Mouse (Mus musculus) cerebral cortex, adult 2 months (tissue): ENCODE measurements around the gene Clstn3.

Source experiments
- WGBS: fragments of 180-500 bp; shearing (Covaris S2); methylation state at CpG from one replicate; pipeline ENCODE4 v1.1.7; 2018; 5-methylcytosine and 5-hydroxymethylcytosine counted together

Gene Clstn3

GRCm38 (mm10) chr6:124464305-124465271 lies at the start of gene Clstn3:
TSS of gene Clstn3 (minus strand) at chr6:124464794.
- 4% methylated on average over 27 of the region's 27 CpGs for WGBS

GRCm38 (mm10) chr6:124512355-124512836 lies 47.8 kb upstream of the Clstn3 start, which contains the start of gene C1ra:
TSS of gene C1ra (plus strand) at chr6:124512405.
- WGBS: 3% methylated on average over 6 of the region's 6 CpGs

- 65% methylated on average over 6 of the region's 6 CpGs for WGBS
Observed at GRCm38 (mm10) chr6:124511936-124512335, 47.3 kb upstream of the Clstn3 start.

GRCm38 (mm10) chr6:124509192-124509591 lies 44.6 kb upstream of the Clstn3 start:
- WGBS: 87% methylated on average over 5 of the region's 5 CpGs

GRCm38 (mm10) chr6:124508292-124508691 lies 43.7 kb upstream of the Clstn3 start:
- WGBS: 53% methylated on average over 10 of the region's 10 CpGs

- WGBS: 81% methylated on average over 6 of the region's 6 CpGs
Observed at GRCm38 (mm10) chr6:124506991-124507390, 42.4 kb upstream of the Clstn3 start.

- WGBS: 64% methylated on average over 4 of the region's 4 CpGs
Observed at GRCm38 (mm10) chr6:124505028-124505427, 40.4 kb upstream of the Clstn3 start.

- WGBS: 88% methylated on average over 5 of the region's 5 CpGs
Observed at GRCm38 (mm10) chr6:124502021-124502420, 37.4 kb upstream of the Clstn3 start.

- WGBS: 77% methylated on average over 4 of the region's 4 CpGs
Observed at GRCm38 (mm10) chr6:124501473-124501872, 36.9 kb upstream of the Clstn3 start.

GRCm38 (mm10) chr6:124499914-124500566 lies 35.4 kb upstream of the Clstn3 start:
- 74% methylated on average over 10 of the region's 10 CpGs for WGBS

GRCm38 (mm10) chr6:124496054-124496453 lies 31.5 kb upstream of the Clstn3 start:
- 87% methylated on average over 5 of the region's 5 CpGs for WGBS

- WGBS: 88% methylated on average over 5 of the region's 5 CpGs
Observed at GRCm38 (mm10) chr6:124493886-124494285, 29.3 kb upstream of the Clstn3 start.

- 42% methylated on average over 4 of the region's 4 CpGs for WGBS
Observed at GRCm38 (mm10) chr6:124492842-124493561, 28.4 kb upstream of the Clstn3 start, which contains the start of gene C1rl. TSS of gene C1rl (plus strand) at chr6:124493113.

- 80% methylated on average over 6 of the region's 6 CpGs for WGBS
Observed at GRCm38 (mm10) chr6:124491427-124491826, 26.8 kb upstream of the Clstn3 start.

GRCm38 (mm10) chr6:124488952-124489351 lies 24.4 kb upstream of the Clstn3 start:
- WGBS: 80% methylated on average over 4 of the region's 4 CpGs

GRCm38 (mm10) chr6:124487509-124487908 lies 22.9 kb upstream of the Clstn3 start:
- WGBS: 65% methylated on average over 2 of the region's 2 CpGs

- 39% methylated on average over 21 of the region's 21 CpGs for WGBS
Observed at GRCm38 (mm10) chr6:124485414-124486144, 21.0 kb upstream of the Clstn3 start.

- 79% methylated on average over 7 of the region's 7 CpGs for WGBS
Observed at GRCm38 (mm10) chr6:124484851-124485250, 20.3 kb upstream of the Clstn3 start.

GRCm38 (mm10) chr6:124483831-124484230 lies 19.2 kb upstream of the Clstn3 start:
- WGBS: 74% methylated on average over 3 of the region's 3 CpGs

- WGBS: 29% methylated on average over 6 of the region's 6 CpGs
Observed at GRCm38 (mm10) chr6:124481571-124481970, 17.0 kb upstream of the Clstn3 start.

- 38% methylated on average over 4 of the region's 4 CpGs for WGBS
Observed at GRCm38 (mm10) chr6:124480295-124480694, 15.7 kb upstream of the Clstn3 start.
